Mouse (Mus musculus): ENCODE data around the gene Rbfox1. TPM values are rescaled to one million over a fixed set of nuclear protein-coding genes. Genes with fewer than 3 reads are reported as not detected.

Gene Rbfox1
- total RNA-seq, 2 experiments from 2014 or later, result 413 to 426 TPM

GRCm38 (mm10) chr16:5911880-5912327 is 26.7 kb downstream of the Rbfox1 start:
- DNase-seq (ENCODE audit: low spot score in 2 of 2), result peak; percentile 68 to 75
- peak overlapping the region; percentile 79 for H3K27ac ChIP-seq
- no peak for TF ChIP-seq CTCF (conservative IDR thresholded peaks at IDR 0.05)
- no peak overlapping the region for H3K4me3 ChIP-seq

GRCm38 (mm10) chr16:5917937-5918336 is 32.8 kb downstream of the Rbfox1 start:
- Histone ChIP-seq H3K4me3 (no peak overlapping the region), H3K27ac (no peak overlapping the region)
- DNase-seq (ENCODE audit: low spot score in 2 of 2), result no peak
- no peak for TF ChIP-seq CTCF (conservative IDR thresholded peaks at IDR 0.05)

- Histone ChIP-seq H3K4me3 (no peak overlapping the region), H3K27ac (peak overlapping the region; percentile 6; the same call in 1 of the 2 replicates)
- TF ChIP-seq CTCF (conservative IDR thresholded peaks at IDR 0.05), result no peak
- DNase-seq (ENCODE audit: low spot score in 2 of 2), result no peak
These were observed 41.8 kb downstream of the Rbfox1 start for GRCm38 (mm10) chr16:5926986-5927385.

GRCm38 (mm10) chr16:5931680-5932079 is 46.5 kb downstream of the Rbfox1 start:
- H3K27ac ChIP-seq, result no peak overlapping the region
- H3K4me3 ChIP-seq, result no peak overlapping the region
- peak; percentile 92 for TF ChIP-seq CTCF (conservative IDR thresholded peaks at IDR 0.05)
- peak; percentile 80 to 92 for DNase-seq (ENCODE audit: low spot score in 2 of 2)

GRCm38 (mm10) chr16:5940016-5940415 is 54.9 kb downstream of the Rbfox1 start:
- DNase-seq (ENCODE audit: low spot score in 2 of 2), result peak in 1 of 2 experiments; percentile 31
- H3K27ac ChIP-seq, result no peak overlapping the region
- TF ChIP-seq CTCF (conservative IDR thresholded peaks at IDR 0.05), result peak; percentile 79

GRCm38 (mm10) chr16:5945682-5946081 is 60.5 kb downstream of the Rbfox1 start:
- no peak overlapping the region for H3K4me3 ChIP-seq
- no peak for TF ChIP-seq CTCF (conservative IDR thresholded peaks at IDR 0.05)
- peak; percentile 49 to 67 for DNase-seq (ENCODE audit: low spot score in 2 of 2)
- H3K27ac ChIP-seq, result peak overlapping the region; percentile 78

More at GRCm38 (mm10) chr16:5940016-5940415, 54.9 kb downstream of the Rbfox1 start:
- no peak overlapping the region for H3K4me3 ChIP-seq

GRCm38 (mm10) chr16:5953106-5953505 is 68.0 kb downstream of the Rbfox1 start:
- DNase-seq (ENCODE audit: low spot score in 2 of 2), result peak in 1 of 2 experiments; percentile 32
- no peak for TF ChIP-seq CTCF (conservative IDR thresholded peaks at IDR 0.05)
- peak overlapping the region; percentile 68 for H3K27ac ChIP-seq
- no peak overlapping the region for H3K4me3 ChIP-seq

GRCm38 (mm10) chr16:5957418-5957817 is 72.3 kb downstream of the Rbfox1 start:
- DNase-seq (ENCODE audit: low spot score in 2 of 2), result no peak
- Histone ChIP-seq H3K4me3 (no peak overlapping the region), H3K27ac (no peak overlapping the region)
- no peak for TF ChIP-seq CTCF (conservative IDR thresholded peaks at IDR 0.05)

GRCm38 (mm10) chr16:5961786-5962185 is 76.6 kb downstream of the Rbfox1 start:
- peak; percentile 20 to 58 for DNase-seq (ENCODE audit: low spot score in 2 of 2)
- peak overlapping the region; percentile 19; the same call in 1 of the 2 replicates for H3K27ac ChIP-seq
- no peak overlapping the region for H3K4me3 ChIP-seq
- TF ChIP-seq CTCF (conservative IDR thresholded peaks at IDR 0.05), result no peak

GRCm38 (mm10) chr16:5974172-5974571 is 89.0 kb downstream of the Rbfox1 start:
- H3K4me3 ChIP-seq, result no peak overlapping the region
- 0 out of 2 replicates have a peak overlapping the region, but pooled peaks have one; percentile 36 for H3K27ac ChIP-seq
- DNase-seq (ENCODE audit: low spot score in 2 of 2), result no peak
- no peak for TF ChIP-seq CTCF (conservative IDR thresholded peaks at IDR 0.05)

GRCm38 (mm10) chr16:5992045-5993011 is 107.2 kb downstream of the Rbfox1 start:
- peak in 1 of 2 experiments; percentile 57 for DNase-seq (ENCODE audit: low spot score in 2 of 2)
- Histone ChIP-seq H3K4me3 (no peak overlapping the region), H3K27ac (peak overlapping the region; percentile 56; the same call in 1 of the 2 replicates)
- no peak for TF ChIP-seq CTCF (conservative IDR thresholded peaks at IDR 0.05)

GRCm38 (mm10) chr16:5997136-5997535 is 112.0 kb downstream of the Rbfox1 start:
- DNase-seq (ENCODE audit: low spot score in 2 of 2), result peak; percentile 36 to 50
- no peak for TF ChIP-seq CTCF (conservative IDR thresholded peaks at IDR 0.05)
- H3K27ac ChIP-seq, result peak overlapping the region; percentile 67
- no peak overlapping the region for H3K4me3 ChIP-seq

GRCm38 (mm10) chr16:5997651-5998050 is 112.5 kb downstream of the Rbfox1 start:
- no peak for DNase-seq (ENCODE audit: low spot score in 2 of 2)
- no peak for TF ChIP-seq CTCF (conservative IDR thresholded peaks at IDR 0.05)
- no peak overlapping the region for H3K4me3 ChIP-seq
- peak overlapping the region; percentile 69 for H3K27ac ChIP-seq

Data from layer of hippocampus, adult 2 months (tissue).